Mouse (Mus musculus) forebrain, embryonic 12.5 days (tissue): ENCODE measurements around the gene Mvb12b. TPM values are rescaled to one million over a fixed set of nuclear protein-coding genes. Genes with fewer than 3 reads are reported as not detected.

ENCODE experiments used
- ATAC-seq: fragments of 200-750 bp; cut with Nextera tagmentation; 2 replicates; pipeline ENCODE4 v1.8.0; 2017; ENCODE audit warnings: moderate TSS enrichment; ENCODE audit not compliant: low FRiP score
- H3K27ac ChIP-seq: fragments of 300-500 bp; sonication (generic); 2 replicates; pipeline ENCODE4 v1.5.1; 2016; ENCODE audit warnings: mild to moderate bottlenecking
- H3K27me3 ChIP-seq: fragments of 300-500 bp; sonication (generic); 2 replicates; pipeline ENCODE4 v1.6.1; 2016; ENCODE audit warnings: mild to moderate bottlenecking
- H3K36me3 ChIP-seq: fragments of 300-500 bp; sonication (generic); replicated peaks from 2 replicates; pipeline ENCODE4 v1.6.1; 2016; ENCODE audit warnings: mild to moderate bottlenecking
- H3K4me1 ChIP-seq: fragments of 300-500 bp; sonication (generic); 2 replicates; pipeline ENCODE4 v1.6.1; 2016
- H3K4me2 ChIP-seq: fragments of 300-500 bp; sonication (generic); 2 replicates; pipeline ENCODE4 v1.6.1; 2016; ENCODE audit warnings: mild to moderate bottlenecking, moderate library complexity
- H3K4me3 ChIP-seq: fragments of 300-500 bp; sonication (generic); replicated peaks from 2 replicates; pipeline ENCODE4 v1.5.1; 2016; ENCODE audit warnings: mild to moderate bottlenecking
- H3K9ac ChIP-seq: fragments of 300-500 bp; sonication (generic); 2 replicates; pipeline ENCODE4 v1.6.1; 2016; ENCODE audit warnings: mild to moderate bottlenecking
- H3K9me3 ChIP-seq: fragments of 300-500 bp; sonication (generic); 2 replicates; pipeline ENCODE4 v1.6.1; 2016
- WGBS: fragments of 180-500 bp; shearing (Covaris S2); methylation state at CpG from one replicate; pipeline ENCODE4 v1.1.7; 2016; 5-methylcytosine and 5-hydroxymethylcytosine counted together
- polyA plus RNA-seq: library from polyadenylated mRNA; unstranded; fragments of >200 nt; fragmentation: Nextera tagmentation; extraction: Ambion mirVana; gene quantifications from 2 replicates; pipeline ENCODE4 v1.2.1, GENCODE M21; 2016

The Mvb12b gene
- polyA plus RNA-seq, 1 experiment from 2014 or later = 51.5 TPM

- Histone ChIP-seq H3K4me3 (no peak overlapping the region), H3K9me3 (no peaks in the 10 kb centered on the region), H3K9ac (no peak overlapping the region), H3K4me2 (no peak overlapping the region), H3K36me3 (peaks cover 7% of the 10 kb centered on the region), H3K27ac (peak overlapping the region; percentile 99; the same call in 1 of the 2 replicates), H3K27me3 (no peaks in the 10 kb centered on the region), H3K4me1 (peaks cover 66% of the 10 kb centered on the region)
- WGBS = 76% methylated on average over 2 of the region's 2 CpGs
- no peak for ATAC-seq
Observed at GRCm38 (mm10) chr2:33879223-33879622, 8.5 kb downstream of the Mvb12b start.

- peaks cover 66% of the 10 kb centered on the region for H3K4me1 ChIP-seq
Observed at GRCm38 (mm10) chr2:33878437-33878836, 9.3 kb downstream of the Mvb12b start.

GRCm38 (mm10) chr2:33877663-33878360 is 9.9 kb downstream of the Mvb12b start:
- no peak overlapping the region for H3K4me2 ChIP-seq
- no peak for ATAC-seq
- peak overlapping the region; percentile 44; the same call in 1 of the 2 replicates for H3K9ac ChIP-seq
- peaks cover 21% of the 10 kb centered on the region for H3K36me3 ChIP-seq
- 88% methylated on average over 6 of the region's 6 CpGs for WGBS
- H3K9me3 ChIP-seq = no peaks in the 10 kb centered on the region
- no peak overlapping the region for H3K4me3 ChIP-seq
- no peaks in the 10 kb centered on the region for H3K27me3 ChIP-seq
- H3K27ac ChIP-seq = peak overlapping the region; percentile 99
- peaks cover 59% of the 10 kb centered on the region for H3K4me1 ChIP-seq

More at GRCm38 (mm10) chr2:33878437-33878836, 9.3 kb downstream of the Mvb12b start:
- WGBS = 14% methylated on average over 11 of the region's 11 CpGs
- peaks cover 15% of the 10 kb centered on the region for H3K36me3 ChIP-seq
- peak overlapping the region; percentile 44 for H3K9ac ChIP-seq
- H3K9me3 ChIP-seq = no peaks in the 10 kb centered on the region
- ATAC-seq = no peak
- no peak overlapping the region for H3K4me2 ChIP-seq
- no peak overlapping the region for H3K4me3 ChIP-seq
- H3K27ac ChIP-seq = peak overlapping the region; percentile 99
- no peaks in the 10 kb centered on the region for H3K27me3 ChIP-seq

- WGBS = 10% methylated on average over 25 of the region's 25 CpGs
- H3K27me3 ChIP-seq = no peaks in the 10 kb centered on the region
- peak overlapping the region; percentile 44; the same call in 1 of the 2 replicates for H3K9ac ChIP-seq
- 0 out of 2 replicates have a peak overlapping the region, but pooled peaks have one; percentile 8 for H3K4me3 ChIP-seq
- H3K4me2 ChIP-seq = peak overlapping the region; percentile 38
- H3K27ac ChIP-seq = peak overlapping the region; percentile 99
- 0 out of 2 replicates have a peak, but pooled peaks cover 3% of the 10 kb centered on the region for H3K9me3 ChIP-seq
- H3K36me3 ChIP-seq = peaks cover 32% of the 10 kb centered on the region
- ATAC-seq = peak; percentile 93
- H3K4me1 ChIP-seq = peaks cover 56% of the 10 kb centered on the region
Observed at GRCm38 (mm10) chr2:33876529-33877290, 11.0 kb downstream of the Mvb12b start.

- H3K27me3 ChIP-seq = no peaks in the 10 kb centered on the region
- H3K9me3 ChIP-seq = 0 out of 2 replicates have a peak, but pooled peaks cover 7% of the 10 kb centered on the region
- no peak overlapping the region for H3K4me3 ChIP-seq
- no peak overlapping the region for H3K9ac ChIP-seq
- H3K4me1 ChIP-seq = peaks cover 59% of the 10 kb centered on the region
- H3K4me2 ChIP-seq = no peak overlapping the region
- 74% methylated on average over 12 of the region's 12 CpGs for WGBS
- no peak for ATAC-seq
- peak overlapping the region; percentile 99 for H3K27ac ChIP-seq
- H3K36me3 ChIP-seq = peaks cover 38% of the 10 kb centered on the region
Observed at GRCm38 (mm10) chr2:33875594-33875993, 12.2 kb downstream of the Mvb12b start.

GRCm38 (mm10) chr2:33874856-33875576 is 12.7 kb downstream of the Mvb12b start:
- H3K9me3 ChIP-seq = 0 out of 2 replicates have a peak, but pooled peaks cover 7% of the 10 kb centered on the region
- no peak overlapping the region for H3K4me2 ChIP-seq
- 55% methylated on average over 10 of the region's 10 CpGs for WGBS
- H3K27ac ChIP-seq = peak overlapping the region; percentile 99
- H3K27me3 ChIP-seq = no peaks in the 10 kb centered on the region
- peaks cover 57% of the 10 kb centered on the region for H3K4me1 ChIP-seq
- H3K9ac ChIP-seq = no peak overlapping the region
- no peak for ATAC-seq
- no peak overlapping the region for H3K4me3 ChIP-seq
- H3K36me3 ChIP-seq = peaks cover 39% of the 10 kb centered on the region

- Histone ChIP-seq H3K4me2 (no peak overlapping the region), H3K36me3 (peaks cover 39% of the 10 kb centered on the region), H3K4me1 (peaks cover 53% of the 10 kb centered on the region), H3K27ac (no peak overlapping the region), H3K9me3 (0 out of 2 replicates have a peak, but pooled peaks cover 7% of the 10 kb centered on the region), H3K27me3 (no peaks in the 10 kb centered on the region), H3K9ac (no peak overlapping the region), H3K4me3 (no peak overlapping the region)
- no peak for ATAC-seq
- 94% methylated on average over 5 of the region's 5 CpGs for WGBS
Observed at GRCm38 (mm10) chr2:33874367-33874766, 13.4 kb downstream of the Mvb12b start.

GRCm38 (mm10) chr2:33873501-33873900 is 14.2 kb downstream of the Mvb12b start:
- H3K9me3 ChIP-seq = 0 out of 2 replicates have a peak, but pooled peaks cover 7% of the 10 kb centered on the region
- peaks cover 44% of the 10 kb centered on the region for H3K4me1 ChIP-seq
- H3K4me3 ChIP-seq = no peak overlapping the region
- peaks cover 39% of the 10 kb centered on the region for H3K36me3 ChIP-seq
- no peak overlapping the region for H3K9ac ChIP-seq
- H3K27ac ChIP-seq = no peak overlapping the region
- H3K27me3 ChIP-seq = no peaks in the 10 kb centered on the region
- no peak for ATAC-seq
- WGBS = 97% methylated on average over 8 of the region's 8 CpGs
- no peak overlapping the region for H3K4me2 ChIP-seq

- Histone ChIP-seq H3K36me3 (peaks cover 39% of the 10 kb centered on the region), H3K27me3 (no peaks in the 10 kb centered on the region), H3K4me3 (no peak overlapping the region), H3K4me2 (no peak overlapping the region), H3K27ac (no peak overlapping the region), H3K9me3 (0 out of 2 replicates have a peak, but pooled peaks cover 7% of the 10 kb centered on the region), H3K9ac (no peak overlapping the region), H3K4me1 (peaks cover 42% of the 10 kb centered on the region)
- no peak for ATAC-seq
- 84% methylated on average over 8 of the region's 8 CpGs for WGBS
Observed at GRCm38 (mm10) chr2:33872841-33873271, 14.9 kb downstream of the Mvb12b start.

- H3K27ac ChIP-seq = no peak overlapping the region
- 84% methylated on average over 4 of the region's 4 CpGs for WGBS
- no peak overlapping the region for H3K4me2 ChIP-seq
- no peak overlapping the region for H3K4me3 ChIP-seq
- 0 out of 2 replicates have a peak, but pooled peaks cover 7% of the 10 kb centered on the region for H3K9me3 ChIP-seq
- peaks cover 25% of the 10 kb centered on the region for H3K4me1 ChIP-seq
- no peaks in the 10 kb centered on the region for H3K27me3 ChIP-seq
- no peak overlapping the region for H3K9ac ChIP-seq
- no peak for ATAC-seq
- peaks cover 39% of the 10 kb centered on the region for H3K36me3 ChIP-seq
Observed at GRCm38 (mm10) chr2:33871181-33871520, 16.6 kb downstream of the Mvb12b start.

GRCm38 (mm10) chr2:33870369-33871180 is 17.2 kb downstream of the Mvb12b start:
- H3K4me1 ChIP-seq = peaks cover 19% of the 10 kb centered on the region
- 0 out of 2 replicates have a peak, but pooled peaks cover 7% of the 10 kb centered on the region for H3K9me3 ChIP-seq
- peaks cover 39% of the 10 kb centered on the region for H3K36me3 ChIP-seq
- no peaks in the 10 kb centered on the region for H3K27me3 ChIP-seq
- 68% methylated on average over 17 of the region's 17 CpGs for WGBS
- ATAC-seq = no peak
- no peak overlapping the region for H3K9ac ChIP-seq
- no peak overlapping the region for H3K27ac ChIP-seq
- no peak overlapping the region for H3K4me3 ChIP-seq
- H3K4me2 ChIP-seq = no peak overlapping the region
